Mouse (Mus musculus): Measurements from ENCODE around the gene Prr19. TPM values are rescaled to one million over a fixed set of nuclear protein-coding genes. Genes with fewer than 3 reads are reported as not detected.

Gene Prr19
- polyA plus RNA-seq, 1 experiment from 2014 or later, result 1.4 TPM

DNA sequence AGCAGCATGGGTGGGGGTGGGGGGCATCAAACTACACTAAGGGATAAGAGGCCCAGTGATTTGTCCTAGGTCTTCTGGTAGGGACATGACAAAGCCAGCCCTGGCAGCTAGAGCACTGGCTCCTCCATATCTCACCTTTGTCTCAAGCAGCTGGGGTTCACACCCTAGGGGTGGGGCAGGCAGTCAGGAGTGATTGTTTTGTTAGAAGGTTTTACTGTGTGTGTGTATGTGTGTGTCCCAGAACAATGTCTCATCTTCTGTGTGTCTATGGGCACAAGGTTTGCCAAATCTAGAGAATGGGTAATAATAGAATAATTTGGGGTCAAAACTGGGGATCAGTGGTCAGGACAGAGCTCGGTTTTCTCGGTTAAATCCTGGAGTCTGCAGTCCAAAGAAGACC lies 4.3 kb downstream of the Prr19 start:
- peaks cover 62% of the 10 kb centered on the region for H3K27me3 ChIP-seq (ENCODE audit: poor library complexity, severe bottlenecking)
- H3K4me3 ChIP-seq, result peak overlapping the region; percentile 62
- peaks cover 29% of the 10 kb centered on the region for H3K4me1 ChIP-seq
- peak overlapping the region; percentile 75 for H3K27ac ChIP-seq
- 0 out of 2 replicates have a peak, but pooled peaks cover 4% of the 10 kb centered on the region for H3K9me3 ChIP-seq
- DNase-seq (ENCODE audit: extremely low spot score, low spot score), result no peak
- WGBS, result 1% methylated on average over 2 of the region's 2 CpGs
- H3K36me3 ChIP-seq (replicated peaks), result no peaks in the 10 kb centered on the region

GRCm38 (mm10) chr7:25305956-25306613 lies 4.9 kb downstream of the Prr19 start, which contains the start of gene Tmem145:
Tmem145 (plus strand) TSS chr7:25306106.
- WGBS, result under 1% methylated on average over 47 of the region's 47 CpGs
- Histone ChIP-seq H3K36me3 (replicated peaks) (no peaks in the 10 kb centered on the region), H3K27me3 (ENCODE audit: poor library complexity, severe bottlenecking) (peaks cover 63% of the 10 kb centered on the region), H3K4me3 (peak within 1 kb of the TSS; percentile 62), H3K27ac (peak within 1 kb of the TSS; percentile 75), H3K9me3 (0 out of 2 replicates have a peak, but pooled peaks cover 4% of the 10 kb centered on the region), H3K4me1 (peaks cover 28% of the 10 kb centered on the region)
- peak; percentile 62 for DNase-seq (ENCODE audit: extremely low spot score, low spot score)

DNA sequence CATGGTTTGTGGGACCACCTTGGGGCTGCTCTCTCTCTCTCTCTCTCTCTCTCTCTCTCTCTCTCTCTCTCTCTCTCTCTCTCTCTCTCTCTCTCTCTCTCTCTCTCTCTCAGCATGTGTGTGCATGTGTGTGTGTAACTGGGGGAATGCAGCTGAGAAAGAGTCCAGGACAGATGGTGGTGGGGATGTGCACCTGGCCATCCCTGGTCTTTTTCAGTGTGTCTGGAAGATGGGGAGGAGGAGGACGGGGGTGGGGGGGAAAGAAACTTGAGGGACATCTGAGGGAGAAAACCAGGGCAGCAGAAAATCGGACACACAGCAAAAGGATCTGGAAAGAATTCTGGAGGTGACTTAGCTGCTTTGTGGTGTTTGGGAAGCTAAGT lies 5.4 kb downstream of the Prr19 start:
- Histone ChIP-seq H3K27ac (no peak overlapping the region), H3K27me3 (ENCODE audit: poor library complexity, severe bottlenecking) (peaks cover 69% of the 10 kb centered on the region), H3K36me3 (replicated peaks) (no peaks in the 10 kb centered on the region), H3K4me1 (peaks cover 25% of the 10 kb centered on the region), H3K4me3 (peak overlapping the region; percentile 62), H3K9me3 (no peaks in the 10 kb centered on the region)
- 45% methylated on average over 2 of the region's 2 CpGs for WGBS
- no peak for DNase-seq (ENCODE audit: extremely low spot score, low spot score)

DNA sequence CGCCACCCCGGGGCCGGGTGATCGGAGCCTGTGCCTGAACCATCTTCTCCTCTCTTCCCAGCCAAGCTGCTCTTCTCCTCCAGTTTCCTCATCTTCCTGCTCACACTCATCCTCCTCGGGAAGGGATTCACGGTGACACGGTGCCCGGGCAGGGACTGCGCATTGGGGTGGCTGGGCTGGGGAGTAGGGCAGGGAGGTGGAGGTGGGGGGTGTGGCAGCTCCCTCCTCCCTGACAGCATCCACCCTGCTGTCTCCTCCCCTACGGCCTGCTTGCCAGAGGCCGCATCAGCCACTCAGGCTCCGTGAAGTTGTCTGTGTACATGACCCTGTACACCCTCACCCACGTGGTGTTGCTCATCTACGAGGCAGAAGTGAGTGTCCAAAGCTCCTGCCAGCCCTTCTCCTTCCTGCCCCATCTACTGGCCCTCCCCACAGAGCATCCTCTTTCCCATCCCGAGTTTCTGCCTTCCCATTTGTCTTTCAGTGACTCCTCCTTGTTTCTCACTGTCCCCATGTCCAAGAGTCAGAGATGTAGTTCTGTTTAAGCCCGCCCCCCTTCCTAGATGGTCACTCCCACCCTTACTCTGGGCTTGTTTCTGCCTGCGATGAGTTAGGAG lies 7.6 kb downstream of the Prr19 start:
- no peaks in the 10 kb centered on the region for H3K36me3 ChIP-seq (replicated peaks)
- H3K27ac ChIP-seq, result no peak overlapping the region
- peaks cover 21% of the 10 kb centered on the region for H3K4me1 ChIP-seq
- H3K9me3 ChIP-seq, result no peaks in the 10 kb centered on the region
- no peak for DNase-seq (ENCODE audit: extremely low spot score, low spot score)
- no peak overlapping the region for H3K4me3 ChIP-seq
- peaks cover 77% of the 10 kb centered on the region for H3K27me3 ChIP-seq (ENCODE audit: poor library complexity, severe bottlenecking)
- WGBS, result 65% methylated on average over 17 of the region's 17 CpGs

- H3K27me3 ChIP-seq (ENCODE audit: poor library complexity, severe bottlenecking), result peaks cover 81% of the 10 kb centered on the region
- WGBS, result 92% methylated on average over 9 of the region's 9 CpGs
- H3K4me1 ChIP-seq, result peaks cover 22% of the 10 kb centered on the region
- no peak overlapping the region for H3K27ac ChIP-seq
- no peaks in the 10 kb centered on the region for H3K9me3 ChIP-seq
- no peak for DNase-seq (ENCODE audit: extremely low spot score, low spot score)
- no peaks in the 10 kb centered on the region for H3K36me3 ChIP-seq (replicated peaks)
- no peak overlapping the region for H3K4me3 ChIP-seq
Observed at GRCm38 (mm10) chr7:25309425-25309824, 8.2 kb downstream of the Prr19 start.

DNA sequence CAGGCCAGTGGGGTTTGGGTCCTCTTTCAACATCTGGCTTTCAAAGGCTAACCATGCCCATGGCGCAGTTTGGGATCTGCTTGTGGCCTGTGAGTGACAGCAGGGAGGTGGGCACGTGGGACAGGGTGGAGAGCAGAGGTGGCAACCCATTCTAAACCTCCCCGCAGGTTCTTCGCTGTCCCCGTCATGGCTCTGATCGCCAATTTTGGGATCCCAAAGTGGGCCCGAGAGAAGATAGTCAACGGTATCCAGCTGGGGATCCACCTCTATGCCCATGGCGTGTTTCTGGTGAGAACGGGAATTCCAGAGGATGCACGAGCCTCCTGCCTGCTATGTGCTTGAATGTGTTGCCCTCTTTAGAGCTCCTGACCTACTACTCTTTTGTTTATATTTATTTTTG lies 10.0 kb downstream of the Prr19 start:
- Histone ChIP-seq H3K4me1 (peaks cover 28% of the 10 kb centered on the region), H3K9me3 (no peaks in the 10 kb centered on the region), H3K36me3 (replicated peaks) (no peaks in the 10 kb centered on the region), H3K27ac (no peak overlapping the region), H3K27me3 (ENCODE audit: poor library complexity, severe bottlenecking) (peaks cover 86% of the 10 kb centered on the region), H3K4me3 (no peak overlapping the region)
- WGBS, result 84% methylated on average over 11 of the region's 11 CpGs
- DNase-seq (ENCODE audit: extremely low spot score, low spot score), result no peak

DNA sequence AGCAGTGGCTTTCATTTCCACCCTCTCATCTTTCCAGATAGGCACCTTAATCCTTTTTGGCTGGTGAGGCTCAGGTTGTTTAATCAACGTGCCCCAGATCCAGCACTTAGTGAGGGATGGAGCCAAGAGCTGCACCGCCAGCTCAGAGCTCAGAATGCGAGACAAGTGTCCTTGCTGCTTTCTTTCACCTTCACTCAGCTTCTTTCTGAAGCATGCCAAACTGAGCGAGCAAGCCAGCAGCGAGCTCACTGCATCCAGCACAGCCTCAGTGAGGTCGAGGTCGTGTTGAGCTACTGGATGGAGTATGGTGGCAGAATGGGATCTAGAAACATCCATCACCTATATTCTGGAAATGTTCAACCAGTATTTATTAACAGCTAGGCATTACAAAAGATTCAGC lies 12.1 kb downstream of the Prr19 start:
- no peak overlapping the region for H3K4me3 ChIP-seq
- WGBS, result 48% methylated on average over 7 of the region's 7 CpGs

GRCm38 (mm10) chr7:25314606-25315305 lies 13.5 kb downstream of the Prr19 start:
- H3K27ac ChIP-seq, result peak overlapping the region; percentile 92
- H3K36me3 ChIP-seq (replicated peaks), result peaks cover 5% of the 10 kb centered on the region
- H3K4me3 ChIP-seq, result peak overlapping the region; percentile 78
- H3K9me3 ChIP-seq, result no peaks in the 10 kb centered on the region
- H3K27me3 ChIP-seq (ENCODE audit: poor library complexity, severe bottlenecking), result peaks cover 53% of the 10 kb centered on the region
- DNase-seq (ENCODE audit: extremely low spot score, low spot score), result no peak
- under 1% methylated on average over 51 of the region's 51 CpGs for WGBS
- H3K4me1 ChIP-seq, result peaks cover 44% of the 10 kb centered on the region

More for the DNA sequence above, 12.1 kb downstream of the Prr19 start:
- DNase-seq (ENCODE audit: extremely low spot score, low spot score), result no peak
- H3K27ac ChIP-seq, result no peak overlapping the region
- H3K27me3 ChIP-seq (ENCODE audit: poor library complexity, severe bottlenecking), result peaks cover 67% of the 10 kb centered on the region
- peaks cover 39% of the 10 kb centered on the region for H3K4me1 ChIP-seq
- no peaks in the 10 kb centered on the region for H3K36me3 ChIP-seq (replicated peaks)
- H3K9me3 ChIP-seq, result no peaks in the 10 kb centered on the region

DNA sequence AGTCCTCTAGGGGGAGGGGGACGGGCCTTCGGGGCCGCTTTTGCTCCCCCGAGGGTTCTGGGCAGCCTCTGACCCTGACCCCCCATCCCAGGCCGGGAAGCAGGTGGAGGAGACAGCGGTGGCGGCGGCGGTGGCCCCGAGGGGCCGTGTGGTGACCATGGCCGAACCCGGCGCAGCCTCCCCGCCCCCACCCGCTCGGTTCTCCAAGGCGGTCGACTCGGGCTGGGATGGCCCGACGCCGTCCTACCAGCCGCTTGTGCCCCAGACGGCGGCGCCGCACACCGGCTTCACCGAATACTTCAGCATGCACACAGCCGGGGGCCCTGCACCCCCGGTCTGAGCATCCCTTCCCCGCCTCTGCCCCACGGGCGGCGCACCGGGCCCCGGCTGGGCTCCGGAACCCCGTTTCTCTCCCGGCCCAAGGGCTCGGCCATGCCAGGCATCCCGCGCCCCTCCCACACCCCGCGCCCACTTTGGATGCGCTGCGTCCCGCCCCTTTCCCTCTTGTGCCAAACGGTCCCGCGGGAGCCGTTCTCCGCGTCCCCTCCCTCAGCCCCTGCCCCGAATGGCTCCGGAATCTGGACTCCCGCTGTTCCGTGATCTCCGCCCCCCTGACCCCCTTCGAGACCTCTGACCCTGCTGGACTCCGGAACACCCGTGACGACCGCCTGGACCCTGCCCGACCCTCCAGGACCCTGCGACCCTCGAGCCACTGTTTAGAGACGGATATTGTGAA lies 14.3 kb downstream of the Prr19 start:
- under 1% methylated on average over 69 of the region's 69 CpGs for WGBS
- Histone ChIP-seq H3K36me3 (replicated peaks) (peaks cover 8% of the 10 kb centered on the region), H3K27ac (peak overlapping the region; percentile 92), H3K27me3 (ENCODE audit: poor library complexity, severe bottlenecking) (peaks cover 53% of the 10 kb centered on the region), H3K4me1 (peaks cover 44% of the 10 kb centered on the region), H3K4me3 (peak overlapping the region; percentile 78), H3K9me3 (no peaks in the 10 kb centered on the region)
- no peak for DNase-seq (ENCODE audit: extremely low spot score, low spot score)

- Histone ChIP-seq H3K36me3 (replicated peaks) (peaks cover 8% of the 10 kb centered on the region), H3K27me3 (ENCODE audit: poor library complexity, severe bottlenecking) (peaks cover 45% of the 10 kb centered on the region), H3K4me3 (peak within 1 kb of the TSS; percentile 78), H3K4me1 (peaks cover 49% of the 10 kb centered on the region), H3K27ac (peak within 1 kb of the TSS; percentile 92), H3K9me3 (no peaks in the 10 kb centered on the region)
- peak; percentile 95 for DNase-seq (ENCODE audit: extremely low spot score, low spot score)
- WGBS, result under 1% methylated on average over 52 of the region's 52 CpGs
Observed at GRCm38 (mm10) chr7:25316532-25317445, 15.6 kb downstream of the Prr19 start, which contains the start of gene Megf8. Megf8 (plus strand) TSS chr7:25317164.

- peak overlapping the region; percentile 92 for H3K27ac ChIP-seq
- no peaks in the 10 kb centered on the region for H3K9me3 ChIP-seq
- H3K4me1 ChIP-seq, result peaks cover 57% of the 10 kb centered on the region
- H3K36me3 ChIP-seq (replicated peaks), result peaks cover 8% of the 10 kb centered on the region
- peak overlapping the region; percentile 78 for H3K4me3 ChIP-seq
- H3K27me3 ChIP-seq (ENCODE audit: poor library complexity, severe bottlenecking), result peaks cover 37% of the 10 kb centered on the region
- 19% methylated on average over 21 of the region's 21 CpGs for WGBS
- no peak for DNase-seq (ENCODE audit: extremely low spot score, low spot score)
Observed at GRCm38 (mm10) chr7:25317446-25317999, 16.3 kb downstream of the Prr19 start.
